In genomic region chr7:107370232-107371125, GRCm38 (mm10) we compare ENCODE assay signal across 7 mouse cellular contexts. TPM values are rescaled to one million over a fixed set of nuclear protein-coding genes. Genes with fewer than 3 reads are reported as not detected.
DNase-seq lines count a peak whose midpoint lies in the region; ATAC-seq and TF ChIP-seq lines count a peak whose summit lies in the region.

Gene Syt9 (plus strand): TSS chr7:107370728.

- H3K4me1 ChIP-seq in cortical plate, adult 2 months (ENCODE audit: control insufficient read depth, insufficient read depth, low read length): no peaks in the 10 kb centered on the region
- no peaks in the 10 kb centered on the region; the same call in 1 of the 2 replicates for H3K4me1 ChIP-seq in limb, embryonic 14.5 days (ENCODE audit: control insufficient read depth, insufficient read depth, low read length)
- H3K4me1 ChIP-seq in midbrain, postnatal 0 days (ENCODE audit: insufficient read depth, low read length): 0 out of 2 replicates have a peak, but pooled peaks cover 4% of the 10 kb centered on the region

- peak within 1 kb of the TSS; percentile 49 for H3K4me3 ChIP-seq in cortical plate, adult 2 months (ENCODE audit: insufficient read depth, low read length)
- peak within 1 kb of the TSS; percentile 70 for H3K4me3 ChIP-seq in limb, embryonic 14.5 days (replicated peaks; ENCODE audit: low read length)
- H3K4me3 ChIP-seq in midbrain, postnatal 0 days (ENCODE audit: low read depth, low read length): peak within 1 kb of the TSS; percentile 85

- no peaks in the 10 kb centered on the region for H3K36me3 ChIP-seq in limb, embryonic 14.5 days (ENCODE audit: control insufficient read depth, insufficient read depth, low read length)
- no peaks in the 10 kb centered on the region for H3K36me3 ChIP-seq in midbrain, postnatal 0 days (ENCODE audit: insufficient read depth, low read length)

- peak within 1 kb of the TSS; percentile 64 for H3K9ac ChIP-seq in limb, embryonic 14.5 days (ENCODE audit: low read depth, low read length, severe bottlenecking)
- peak within 1 kb of the TSS; percentile 76 for H3K9ac ChIP-seq in midbrain, postnatal 0 days (replicated peaks; ENCODE audit: low read length, poor library complexity, severe bottlenecking)

- peak within 1 kb of the TSS; percentile 98 for H3K4me2 ChIP-seq in limb, embryonic 14.5 days (replicated peaks; ENCODE audit: low read depth, low read length, severe bottlenecking)
- H3K4me2 ChIP-seq in midbrain, postnatal 0 days (ENCODE audit: low read depth, low read length, poor library complexity, severe bottlenecking): peak within 1 kb of the TSS; percentile 96

- TF ChIP-seq CTCF in cortical plate, adult 2 months (IDR thresholded peaks at IDR 0.05; ENCODE audit: extremely low read depth, insufficient read depth, low read length): no peak
- TF ChIP-seq CTCF in midbrain, postnatal 0 days (IDR thresholded peaks at IDR 0.05): no peak

- ATAC-seq in limb, embryonic 14.5 days (ENCODE audit: low FRiP score, low read depth): peak; percentile 86
- ATAC-seq in midbrain, postnatal 0 days (ENCODE audit: low FRiP score): peak; percentile 88

- TF ChIP-seq POLR2A in cortical plate, adult 2 months (IDR thresholded peaks at IDR 0.05; ENCODE audit: extremely low read depth, insufficient read depth, low read length): no peak
- no peak for TF ChIP-seq POLR2A in limb, embryonic 14.5 days (IDR thresholded peaks at IDR 0.05; ENCODE audit: borderline replicate concordance, extremely low read depth, insufficient read depth, insufficient read length)

- peak; percentile 74 for DNase-seq in brain, adult 2 months (ENCODE audit: low read depth, low spot score)
- DNase-seq in gastrocnemius, postnatal 4 days (ENCODE audit: low spot score in 2 of 2): peak; percentile 20 to 21
- peak; percentile 7 to 14 for DNase-seq in kidney, adult 8-10 months
- peak; percentile 17 for DNase-seq in limb, embryonic 14.5 days (ENCODE audit: low spot score)
- DNase-seq in midbrain, postnatal 0 days (ENCODE audit: low spot score): peak; percentile 53
- peak; percentile 67 for DNase-seq in testis, postnatal 14 days (ENCODE audit: low spot score)

- H3K27me3 ChIP-seq in limb, embryonic 14.5 days (ENCODE audit: control insufficient read depth, insufficient read depth, low read length): peaks cover 38% of the 10 kb centered on the region
- H3K27me3 ChIP-seq in midbrain, postnatal 0 days (ENCODE audit: insufficient read depth, low read length): peaks cover 4% of the 10 kb centered on the region; the same call in 1 of the 2 replicates

- H3K27ac ChIP-seq in cortical plate, adult 2 months (ENCODE audit: insufficient read depth, low read length): no peak within 1 kb of the TSS
- no peak within 1 kb of the TSS for H3K27ac ChIP-seq in limb, embryonic 14.5 days (replicated peaks; ENCODE audit: low read depth, low read length)
- peak within 1 kb of the TSS; percentile 51; the same call in 1 of the 2 replicates for H3K27ac ChIP-seq in midbrain, postnatal 0 days (ENCODE audit: low read depth, low read length)

- WGBS in limb, embryonic 14.5 days: 4% methylated on average over 60 of the region's 102 CpGs
- WGBS in midbrain, postnatal 0 days: under 1% methylated on average over 68 of the region's 102 CpGs

- H3K9me3 ChIP-seq in limb, embryonic 14.5 days (ENCODE audit: control insufficient read depth, low read length): no peaks in the 10 kb centered on the region
- no peaks in the 10 kb centered on the region for H3K9me3 ChIP-seq in midbrain, postnatal 0 days (ENCODE audit: low read length)

RNA-seq across cellular contexts. Expression of gene Syt9, which starts in this region (rescaled TPM):
- polyA plus RNA-seq in cortical plate, adult 2 months (2012; rRNA removed): 4.8 and 5.2 TPM in 2 replicates
- total RNA-seq in gastrocnemius, postnatal 4 days (2021): 1 to 10 TPM; 3.2 to 3.3 TPM
- polyA plus RNA-seq in limb, embryonic 14.5 days (2012; rRNA removed): 4.3 and 5.0 TPM in 2 replicates
- polyA plus RNA-seq in limb, embryonic 14.5 days (2014; fragmentation: Nextera tagmentation; extraction: Ambion mirVana): 3.9 and 5.7 TPM in 2 replicates
- 33.9 and 35.2 TPM in 2 replicates for total RNA-seq in midbrain, postnatal 0 days (2014; rRNA removed)
- polyA plus RNA-seq in midbrain, postnatal 0 days (2015; fragmentation: Nextera tagmentation; extraction: Ambion mirVana): 14.2 and 14.7 TPM in 2 replicates

Comparison
In these comparisons a context has a peak if more than half of its experiments do, and no peak if none do; other contexts are left out.
1. DNase-seq: peak in every context shown above with its lines; median percentile 74 in brain, adult 2 months; 67 in testis, postnatal 14 days; 53 in midbrain, postnatal 0 days; 20 in gastrocnemius, postnatal 4 days; 17 in limb, embryonic 14.5 days; 10 in kidney, adult 8-10 months.